Mouse (Mus musculus): ENCODE results near the gene Tmem239.
A peak's percentile ranks its signal among the peaks of the same experiment; 100 is the strongest.
"Not testable (repeated sequence)": the region's sequence is repeated elsewhere in the genome, so short reads cannot be mapped to it uniquely, and the experiment has no call there.

The Tmem239 gene

GRCm38 (mm10) chr2:130406178-130406577 is at the start of gene Tmem239:
Tmem239 (plus strand) TSS chr2:130406478.
- no peak for DNase-seq (ENCODE audit: low spot score in 2 of 2)

GRCm38 (mm10) chr2:130357551-130357950 is 48.7 kb upstream of the Tmem239 start:
- no peak for DNase-seq (ENCODE audit: low spot score in 2 of 2)

GRCm38 (mm10) chr2:130358852-130359251 is 47.4 kb upstream of the Tmem239 start:
- DNase-seq (ENCODE audit: low spot score in 2 of 2): no peak

- DNase-seq (ENCODE audit: low spot score in 2 of 2): peak; percentile 26 to 69
Measured at GRCm38 (mm10) chr2:130362511-130363026, 43.7 kb upstream of the Tmem239 start.

- DNase-seq (ENCODE audit: low spot score in 2 of 2): no peak
Measured at GRCm38 (mm10) chr2:130365211-130366094, 40.8 kb upstream of the Tmem239 start.

GRCm38 (mm10) chr2:130367386-130367785 is 38.9 kb upstream of the Tmem239 start:
- DNase-seq (ENCODE audit: low spot score in 2 of 2): no peak

- not testable (repeated sequence) for DNase-seq (ENCODE audit: low spot score in 2 of 2)
Measured at GRCm38 (mm10) chr2:130373026-130373425, 33.3 kb upstream of the Tmem239 start.

- DNase-seq (ENCODE audit: low spot score in 2 of 2): no peak
Measured at GRCm38 (mm10) chr2:130374951-130375350, 31.3 kb upstream of the Tmem239 start.

GRCm38 (mm10) chr2:130383205-130383604 is 23.1 kb upstream of the Tmem239 start:
- DNase-seq (ENCODE audit: low spot score in 2 of 2): no peak

- no peak for DNase-seq (ENCODE audit: low spot score in 2 of 2)
Measured at GRCm38 (mm10) chr2:130383895-130384294, 22.4 kb upstream of the Tmem239 start.

- no peak for DNase-seq (ENCODE audit: low spot score in 2 of 2)
Measured at GRCm38 (mm10) chr2:130386212-130386611, 20.1 kb upstream of the Tmem239 start.

GRCm38 (mm10) chr2:130388796-130389195 is 17.5 kb upstream of the Tmem239 start:
- DNase-seq (ENCODE audit: low spot score in 2 of 2): no peak

- DNase-seq (ENCODE audit: low spot score in 2 of 2): no peak
Measured at GRCm38 (mm10) chr2:130390993-130391625, 15.2 kb upstream of the Tmem239 start.

GRCm38 (mm10) chr2:130392836-130393235 is 13.4 kb upstream of the Tmem239 start:
- no peak for DNase-seq (ENCODE audit: low spot score in 2 of 2)

GRCm38 (mm10) chr2:130395696-130396095 is 10.6 kb upstream of the Tmem239 start:
- DNase-seq (ENCODE audit: low spot score in 2 of 2): no peak

- peak in 1 of 2 experiments; percentile 51 for DNase-seq (ENCODE audit: low spot score in 2 of 2)
Measured at GRCm38 (mm10) chr2:130397186-130397985, 8.9 kb upstream of the Tmem239 start, which contains the start of gene Cpxm1. Cpxm1 (minus strand) TSS chr2:130397574.

GRCm38 (mm10) chr2:130398091-130398490 is 8.2 kb upstream of the Tmem239 start:
- no peak for DNase-seq (ENCODE audit: low spot score in 2 of 2)

GRCm38 (mm10) chr2:130400046-130400445 is 6.2 kb upstream of the Tmem239 start:
- no peak for DNase-seq (ENCODE audit: low spot score in 2 of 2)

- no peak for DNase-seq (ENCODE audit: low spot score in 2 of 2)
Measured at GRCm38 (mm10) chr2:130401891-130402290, 4.4 kb upstream of the Tmem239 start.

GRCm38 (mm10) chr2:130404939-130405338 is 1.3 kb upstream of the Tmem239 start, which contains the start of the genes Gm28372 and 1700020A23Rik:
Gm28372 (plus strand) TSS chr2:130405239.
1700020A23Rik (plus strand) TSS chr2:130405259.
- no peak for DNase-seq (ENCODE audit: low spot score in 2 of 2)

GRCm38 (mm10) chr2:130408194-130408593 is 1.9 kb downstream of the Tmem239 start:
- no peak for DNase-seq (ENCODE audit: low spot score in 2 of 2)

Measured in urinary bladder, postnatal 4 days (tissue).